In genomic region chr13:41220304-41220834, GRCm38 (mm10) we compare ENCODE assay signal across 8 mouse cellular contexts. TPM values are rescaled to one million over a fixed set of nuclear protein-coding genes. Genes with fewer than 3 reads are reported as not detected.
A peak's percentile ranks its signal among the peaks of the same experiment; 100 is the strongest.
DNase-seq lines count a peak whose midpoint lies in the region; ATAC-seq and TF ChIP-seq lines count a peak whose summit lies in the region.

TSS of gene Elovl2 (minus strand) at chr13:41220405.

- TF ChIP-seq POLR2A in cerebellum, adult 2 months (IDR thresholded peaks at IDR 0.05; ENCODE audit: borderline replicate concordance, insufficient read depth, low read length), result no peak

- no peaks in the 10 kb centered on the region for H3K36me3 ChIP-seq in ES-E14 (ENCODE audit: control insufficient read depth, insufficient read depth, low read length, poor library complexity, severe bottlenecking)
- no peaks in the 10 kb centered on the region for H3K36me3 ChIP-seq in lung, postnatal 0 days (ENCODE audit: insufficient read depth, low read length)

- DNase-seq in ES-E14 (ENCODE audit: low read depth, low spot score), result peak; percentile 66
- peak; percentile 45 to 50 for DNase-seq in cerebellum, adult 2 months
- peak in 1 of 2 experiments; percentile 56 for DNase-seq in frontal cortex, adult 2 months (ENCODE audit: extremely low spot score in 1 of 2, low spot score in 1 of 2)
- peak; percentile 24 for DNase-seq in layer of hippocampus, adult 9-11 months
- peak; percentile 78 for DNase-seq in lung, postnatal 0 days (ENCODE audit: low spot score)
- peak; percentile 83 for DNase-seq in ovary, postnatal 36 days (ENCODE audit: low spot score)
- DNase-seq in thymus, postnatal 14 days, result peak; percentile 79

- H3K9me3 ChIP-seq in ES-E14 (ENCODE audit: control insufficient read depth, insufficient read depth, low read depth, low read length), result no peaks in the 10 kb centered on the region
- no peaks in the 10 kb centered on the region for H3K9me3 ChIP-seq in lung, postnatal 0 days (ENCODE audit: low read length)

- in situ Hi-C loops in ES-E14 (cut with MboI; ENCODE audit: low sequenced_read_pairs in 2 of 2, unreplicated experiment in 2 of 2), result no loop called here

- peak within 1 kb of the TSS; percentile 65 to 77 for H3K4me3 ChIP-seq in ES-E14 (ENCODE audit: insufficient read depth in 1 of 2, low read depth in 1 of 2, low read length in 2 of 2, poor library complexity in 1 of 2, severe bottlenecking in 1 of 2)
- peak within 1 kb of the TSS; percentile 44 for H3K4me3 ChIP-seq in cerebellum, adult 2 months (replicated peaks; ENCODE audit: insufficient read depth, low read depth, low read length)
- peak within 1 kb of the TSS; percentile 49 for H3K4me3 ChIP-seq in lung, postnatal 0 days (ENCODE audit: low read depth, low read length)

- H3K9ac ChIP-seq in ES-E14 (ENCODE audit: insufficient read depth, low read depth, low read length, poor library complexity, severe bottlenecking), result peak within 1 kb of the TSS; percentile 56
- no peak within 1 kb of the TSS for H3K9ac ChIP-seq in lung, postnatal 0 days (replicated peaks; ENCODE audit: low read depth)

- ATAC-seq in hematopoietic stem cell, adult 5-6 weeks (replicated peaks in 1 of 2; ENCODE audit: insufficient read depth in 1 of 2, low FRiP score in 2 of 2, low TSS enrichment in 1 of 2, low read depth in 1 of 2, poor library complexity in 2 of 2, severe bottlenecking in 2 of 2), result peak; percentile 66 to 77; a peak in 3 of 4 replicates
- ATAC-seq in lung, postnatal 0 days, result peak; percentile 96

- no peaks in the 10 kb centered on the region for H3K27me3 ChIP-seq in cerebellum, adult 2 months (ENCODE audit: control insufficient read depth, insufficient read depth, low read length)
- H3K27me3 ChIP-seq in lung, postnatal 0 days (replicated peaks; ENCODE audit: insufficient read depth, low read length), result no peaks in the 10 kb centered on the region

- H3K4me2 ChIP-seq in lung, postnatal 0 days (replicated peaks; ENCODE audit: low read depth, low read length), result peak within 1 kb of the TSS; percentile 81

- peak; percentile 25; the same call in 1 of the 2 replicates for TF ChIP-seq CTCF in cerebellum, adult 2 months (IDR thresholded peaks at IDR 0.05; ENCODE audit: borderline replicate concordance, insufficient read depth, low read depth, low read length)
- peak; percentile 55 for TF ChIP-seq CTCF in lung, postnatal 0 days (IDR thresholded peaks at IDR 0.05)

- H3K27ac ChIP-seq in ES-E14 (ENCODE audit: insufficient read depth, low read depth, low read length, poor library complexity, severe bottlenecking), result no peak within 1 kb of the TSS
- no peak within 1 kb of the TSS for H3K27ac ChIP-seq in cerebellum, adult 2 months (ENCODE audit: insufficient read depth, low read length)
- H3K27ac ChIP-seq in lung, postnatal 0 days (ENCODE audit: low read length), result no peak within 1 kb of the TSS

- no peaks in the 10 kb centered on the region for H3K4me1 ChIP-seq in ES-E14 (ENCODE audit: control insufficient read depth in 2 of 2, insufficient read depth in 2 of 2, low read length in 2 of 2, poor library complexity in 1 of 2)
- H3K4me1 ChIP-seq in cerebellum, adult 2 months (ENCODE audit: control insufficient read depth, insufficient read depth, low read length), result no peaks in the 10 kb centered on the region
- peaks cover 3% of the 10 kb centered on the region for H3K4me1 ChIP-seq in lung, postnatal 0 days (ENCODE audit: insufficient read depth, low read depth, low read length)

- 2% methylated on average over 59 of the region's 77 CpGs for WGBS in cerebellum, adult 2 months
- 3% methylated on average over 62 of the region's 77 CpGs for WGBS in lung, postnatal 0 days

- TF ChIP-seq EP300 in lung, postnatal 0 days (IDR thresholded peaks at IDR 0.05), result no peak

TF ChIP-seq in ES-E14, 5 proteins besides CTCF, POLR2A, EP300 and RAD21:
- TF ChIP-seq HCFC1 (IDR thresholded peaks at IDR 0.05; ENCODE audit: borderline replicate concordance, insufficient read depth, low read length) (no peak; the same call in 1 of the 2 replicates), MAFK (IDR thresholded peaks at IDR 0.05; ENCODE audit: insufficient read depth, low read depth, low read length) (no peak), CHD2 (IDR thresholded peaks at IDR 0.05; ENCODE audit: low read depth, low read length) (no peak), ZNF384 (IDR thresholded peaks at IDR 0.05; ENCODE audit: low read depth, low read length) (no peak), ZC3H11A (IDR thresholded peaks at IDR 0.05; ENCODE audit: borderline replicate concordance, low read depth, low read length) (no peak)

RNA-seq across cellular contexts. Expression of gene Elovl2, which starts in this region (rescaled TPM):
- 3.7 and 5.7 TPM in 2 replicates for total RNA-seq in ES-E14 (2012; rRNA removed)
- polyA plus RNA-seq in cerebellum, adult 2 months (2012; rRNA removed), result 18.5 and 20.0 TPM in 2 replicates
- polyA plus RNA-seq in frontal cortex, adult 2 months (2012; rRNA removed), result 15.2 and 16.6 TPM in 2 replicates
- 0.20 TPM in 1 of 2 replicates, not detected in the other for total RNA-seq in hematopoietic stem cell, adult 5-6 weeks (2017)
- polyA plus RNA-seq in lung, postnatal 0 days (2015; fragmentation: Nextera tagmentation; extraction: Ambion mirVana), result 0.39 TPM in 2 replicates

Comparison
In these comparisons a context has a peak if more than half of its experiments do, and no peak if none do; other contexts are left out.
1. RNA of gene Elovl2 (polyA plus RNA-seq): 18.5 to 20.0 TPM in cerebellum, adult 2 months and 15.2 to 16.6 TPM in frontal cortex, adult 2 months; 0.39 TPM in lung, postnatal 0 days; every median in the first group is over 10 times any median in the second.
2. Peak in ATAC-seq in hematopoietic stem cell, adult 5-6 weeks; RNA of the gene not detected or under 1 TPM.
3. Peak in DNase-seq, ATAC-seq, H3K4me3 ChIP-seq and H3K4me2 ChIP-seq in lung, postnatal 0 days; RNA of the gene not detected or under 1 TPM.
4. Peak in every context shown above with its lines, with median percentiles within 50 percentile points of each other: H3K4me3 ChIP-seq.